Mouse (Mus musculus) limb, embryonic 11.5 days (tissue): ENCODE measurements at regions not wholly inside any gene's neighbourhood (a gene's known extent, or its start where the extent isn't known, plus 50 kb on each side); places are given as distances from the start of the nearest gene placed in this dataset.
"Not testable (repeated sequence)": the region's sequence is repeated elsewhere in the genome, so short reads cannot be mapped to it uniquely, and the experiment has no call there.

ENCODE experiments used
- ATAC-seq: fragments of 200-750 bp; cut with Nextera tagmentation; 2 replicates; pipeline ENCODE4 v1.8.0; 2017; ENCODE audit warnings: low read depth; ENCODE audit not compliant: insufficient number of reproducible peaks, low FRiP score, low TSS enrichment
- DNase-seq: peaks from one replicate; pipeline ENCODE4 v3.0.0-alpha.2; 2015; ENCODE audit warnings: low spot score
- H3K27ac ChIP-seq: fragments of 300-500 bp; sonication (generic); replicated peaks from 2 replicates; pipeline ENCODE4 v1.5.1; 2014; ENCODE audit warnings: low read depth, mild to moderate bottlenecking, low read length
- H3K27me3 ChIP-seq: fragments of 300-500 bp; sonication (generic); 2 replicates; pipeline ENCODE4 v1.6.1; 2014; ENCODE audit warnings: mild to moderate bottlenecking, low read length, mixed read lengths; ENCODE audit not compliant: control insufficient read depth, insufficient read depth
- H3K36me3 ChIP-seq: fragments of 300-500 bp; sonication (generic); 2 replicates; pipeline ENCODE4 v1.6.1; 2014; ENCODE audit warnings: mild to moderate bottlenecking, low read length, moderate library complexity, mixed read lengths; ENCODE audit not compliant: control insufficient read depth, insufficient read depth
- H3K4me1 ChIP-seq: fragments of 300-500 bp; sonication (generic); 2 replicates; pipeline ENCODE4 v1.6.1; 2014; ENCODE audit warnings: low read length, mixed read lengths; ENCODE audit not compliant: control insufficient read depth, insufficient read depth
- H3K4me2 ChIP-seq: fragments of 300-500 bp; sonication (generic); 2 replicates; pipeline ENCODE4 v1.6.1; 2014; ENCODE audit warnings: low read depth, mild to moderate bottlenecking, moderate library complexity; ENCODE audit not compliant: severe bottlenecking
- H3K4me3 ChIP-seq: fragments of 300-500 bp; sonication (generic); 2 replicates; pipeline ENCODE4 v1.5.1; 2014; ENCODE audit warnings: low read depth, low read length
- H3K9ac ChIP-seq: fragments of 300-500 bp; sonication (generic); 2 replicates; pipeline ENCODE4 v1.6.1; 2014; ENCODE audit warnings: mild to moderate bottlenecking, low read length
- H3K9me3 ChIP-seq: fragments of 300-500 bp; sonication (generic); 2 replicates; pipeline ENCODE4 v1.6.1; 2016; ENCODE audit warnings: low read length; ENCODE audit not compliant: control insufficient read depth
- WGBS: fragments of 180-500 bp; shearing (Covaris S2); extraction: QIAGEN DNeasy Blood & Tissue Kit; methylation state at CpG from one replicate; pipeline ENCODE4 v1.1.7; 2014; 5-methylcytosine and 5-hydroxymethylcytosine counted together

- no peak for DNase-seq
- no peak for ATAC-seq
- Histone ChIP-seq H3K9ac (no peak overlapping the region), H3K36me3 (no peaks in the 10 kb centered on the region), H3K4me3 (no peak overlapping the region), H3K4me2 (no peak overlapping the region), H3K4me1 (no peaks in the 10 kb centered on the region), H3K27ac (no peak overlapping the region), H3K9me3 (no peaks in the 10 kb centered on the region), H3K27me3 (no peaks in the 10 kb centered on the region)
- 96% methylated on average over 2 of the region's 2 CpGs for WGBS
Observed at GRCm38 (mm10) chr15:90420776-90421175, 196.7 kb downstream of the Alg10b start.

- no peak overlapping the region for H3K9ac ChIP-seq
- DNase-seq, result peak; percentile 19
- no peak for ATAC-seq
- no peaks in the 10 kb centered on the region for H3K9me3 ChIP-seq
- no peak overlapping the region for H3K4me3 ChIP-seq
- H3K27ac ChIP-seq, result no peak overlapping the region
- no peak overlapping the region for H3K4me2 ChIP-seq
- H3K27me3 ChIP-seq, result no peaks in the 10 kb centered on the region
- WGBS, result 51% methylated on average over 5 of the region's 5 CpGs
- H3K36me3 ChIP-seq, result no peaks in the 10 kb centered on the region
- no peaks in the 10 kb centered on the region for H3K4me1 ChIP-seq
Observed at GRCm38 (mm10) chr15:90422122-90422614, 198.1 kb downstream of the Alg10b start.

GRCm38 (mm10) chr15:90431048-90431447 lies 206.9 kb downstream of the Alg10b start:
- H3K27me3 ChIP-seq, ATAC-seq, H3K4me3 ChIP-seq, H3K4me2 ChIP-seq, H3K27ac ChIP-seq, H3K9me3 ChIP-seq, DNase-seq, H3K9ac ChIP-seq, H3K36me3 ChIP-seq, H3K4me1 ChIP-seq: not testable (repeated sequence)
- 85% methylated on average over 3 of the region's 3 CpGs for WGBS

- Histone ChIP-seq H3K9ac (no peak overlapping the region), H3K36me3 (no peaks in the 10 kb centered on the region), H3K4me3 (no peak overlapping the region), H3K4me2 (no peak overlapping the region), H3K4me1 (no peaks in the 10 kb centered on the region), H3K9me3 (no peaks in the 10 kb centered on the region), H3K27ac (no peak overlapping the region), H3K27me3 (no peaks in the 10 kb centered on the region)
- DNase-seq (no peak), ATAC-seq (no peak)
- 88% methylated on average over 2 of the region's 2 CpGs for WGBS
Observed at GRCm38 (mm10) chr15:90432154-90432553, 208.0 kb downstream of the Alg10b start.

GRCm38 (mm10) chr15:90435286-90435685 lies 211.2 kb downstream of the Alg10b start:
- H3K27ac ChIP-seq, result no peak overlapping the region
- 84% methylated on average over 5 of the region's 5 CpGs for WGBS
- DNase-seq, result no peak
- no peak overlapping the region for H3K9ac ChIP-seq
- H3K27me3 ChIP-seq, result no peaks in the 10 kb centered on the region
- no peak overlapping the region for H3K4me2 ChIP-seq
- no peaks in the 10 kb centered on the region for H3K4me1 ChIP-seq
- no peaks in the 10 kb centered on the region for H3K9me3 ChIP-seq
- ATAC-seq, result no peak
- no peaks in the 10 kb centered on the region for H3K36me3 ChIP-seq
- no peak overlapping the region for H3K4me3 ChIP-seq
